ENCODE assay signal across 11 mouse cellular contexts in the genomic region with DNA sequence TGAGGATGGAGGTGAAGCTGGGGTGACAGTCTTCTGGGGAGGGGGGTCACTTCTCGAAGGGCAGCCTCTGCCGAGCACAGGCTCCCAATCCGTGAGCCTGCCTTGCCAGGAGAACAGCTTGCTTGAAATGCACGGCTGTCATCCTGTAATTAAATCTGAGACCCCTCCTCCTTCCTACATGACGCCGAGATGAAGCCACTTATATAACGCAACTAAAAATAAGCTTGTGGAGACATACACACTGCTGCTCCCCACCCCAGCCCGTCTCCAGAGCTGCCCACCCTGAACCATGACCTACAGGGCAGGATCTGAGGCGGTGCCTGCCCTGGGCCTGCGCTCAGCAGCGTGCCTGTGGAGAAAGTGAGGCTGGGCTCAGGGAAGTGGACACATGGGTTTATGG. TPM values are rescaled to one million over a fixed set of nuclear protein-coding genes. Genes with fewer than 3 reads are reported as not detected.
DNase-seq lines count a peak whose midpoint lies in the region; ATAC-seq lines count a peak whose summit lies in the region.
"Had no signal": no experiment of that assay in that cellular context is flagged by ENCODE, and none has a peak within 500 bp of the region (broad histone marks: within the 10 kb centered on the region; RNA-seq: fewer than 3 reads in every experiment).

No protein-coding gene starts in this region.

- peaks cover 20% of the 10 kb centered on the region for H3K27me3 ChIP-seq in forebrain, embryonic 12.5 days
- peaks cover 58% of the 10 kb centered on the region for H3K27me3 ChIP-seq in forebrain, embryonic 10.5 days (ENCODE audit: poor library complexity, severe bottlenecking)
- no peaks in the 10 kb centered on the region for H3K27me3 ChIP-seq in kidney, embryonic 16.5 days (ENCODE audit: insufficient read depth, low read length)
- H3K27me3 ChIP-seq in limb, embryonic 13.5 days = peaks cover 6% of the 10 kb centered on the region; the same call in 1 of the 2 replicates

- 0 out of 2 replicates have a peak overlapping the region, but pooled peaks have one; percentile 25 for H3K27ac ChIP-seq in forebrain, embryonic 12.5 days
- no peak overlapping the region for H3K27ac ChIP-seq in forebrain, embryonic 10.5 days
- peak overlapping the region; percentile 83 for H3K27ac ChIP-seq in kidney, embryonic 16.5 days (ENCODE audit: low read length)
- H3K27ac ChIP-seq in limb, embryonic 13.5 days = no peak overlapping the region

- DNase-seq in forebrain, embryonic 10.5 days (ENCODE audit: extremely low spot score, low spot score) = no peak
- no peak for DNase-seq in kidney, postnatal 10 days
- DNase-seq in right cerebral cortex, postnatal 25 days = peak; percentile 50
- DNase-seq in right cerebral cortex, postnatal 14 days = no peak
- no peak for DNase-seq in heart, adult 11 months
- DNase-seq: heart, postnatal 4 days; lung, embryonic 14.5 days had no signal

- H3K4me1 ChIP-seq in forebrain, embryonic 12.5 days = peaks cover 76% of the 10 kb centered on the region
- H3K4me1 ChIP-seq in forebrain, embryonic 10.5 days = peaks cover 95% of the 10 kb centered on the region
- peaks cover 75% of the 10 kb centered on the region for H3K4me1 ChIP-seq in kidney, embryonic 16.5 days (ENCODE audit: insufficient read depth, low read length)
- peaks cover 84% of the 10 kb centered on the region for H3K4me1 ChIP-seq in limb, embryonic 13.5 days

- 0 out of 2 replicates have a peak overlapping the region, but pooled peaks have one; percentile 6 for H3K4me2 ChIP-seq in forebrain, embryonic 12.5 days
- peak overlapping the region; percentile 26; the same call in 1 of the 2 replicates for H3K4me2 ChIP-seq in kidney, embryonic 16.5 days (replicated peaks; ENCODE audit: low read depth, low read length)
- 0 out of 2 replicates have a peak overlapping the region, but pooled peaks have one; percentile 9 for H3K4me2 ChIP-seq in limb, embryonic 13.5 days (replicated peaks)
- H3K4me2 ChIP-seq: lung, embryonic 14.5 days; midbrain, embryonic 11.5 days had no signal

- H3K9ac ChIP-seq in forebrain, embryonic 12.5 days = 0 out of 2 replicates have a peak overlapping the region, but pooled peaks have one; percentile 17
- H3K9ac ChIP-seq in kidney, embryonic 16.5 days (replicated peaks; ENCODE audit: low read length) = peak overlapping the region; percentile 40; the same call in 1 of the 2 replicates
- H3K9ac ChIP-seq in limb, embryonic 13.5 days = peak overlapping the region; percentile 25; the same call in 1 of the 2 replicates
- H3K9ac ChIP-seq: lung, embryonic 14.5 days had no signal

- ATAC-seq in forebrain, embryonic 12.5 days (ENCODE audit: low FRiP score) = no peak
- no peak for ATAC-seq in kidney, embryonic 16.5 days (ENCODE audit: low FRiP score, low TSS enrichment)
- ATAC-seq in limb, embryonic 13.5 days (ENCODE audit: low FRiP score, low read depth) = no peak

- WGBS in forebrain, embryonic 12.5 days = 68% methylated on average over 11 of the region's 11 CpGs
- 75% methylated on average over 11 of the region's 11 CpGs for WGBS in forebrain, embryonic 10.5 days
- WGBS in kidney, embryonic 16.5 days = 29% methylated on average over 11 of the region's 11 CpGs
- 60% methylated on average over 11 of the region's 11 CpGs for WGBS in limb, embryonic 13.5 days

- no peak overlapping the region for H3K4me3 ChIP-seq in forebrain, embryonic 12.5 days (replicated peaks)
- no peak overlapping the region for H3K4me3 ChIP-seq in forebrain, embryonic 10.5 days
- H3K4me3 ChIP-seq in kidney, embryonic 16.5 days (ENCODE audit: low read length) = no peak overlapping the region
- no peak overlapping the region for H3K4me3 ChIP-seq in limb, embryonic 13.5 days

- no peaks in the 10 kb centered on the region for H3K9me3 ChIP-seq in forebrain, embryonic 12.5 days
- H3K9me3 ChIP-seq in forebrain, embryonic 10.5 days = no peaks in the 10 kb centered on the region
- no peaks in the 10 kb centered on the region for H3K9me3 ChIP-seq in kidney, embryonic 16.5 days (ENCODE audit: low read length)
- H3K9me3 ChIP-seq in limb, embryonic 13.5 days = no peaks in the 10 kb centered on the region

- H3K36me3 ChIP-seq in forebrain, embryonic 12.5 days (replicated peaks) = no peaks in the 10 kb centered on the region
- H3K36me3 ChIP-seq in forebrain, embryonic 10.5 days (replicated peaks) = no peaks in the 10 kb centered on the region
- no peaks in the 10 kb centered on the region for H3K36me3 ChIP-seq in kidney, embryonic 16.5 days (ENCODE audit: insufficient read depth, low read length)
- H3K36me3 ChIP-seq in limb, embryonic 13.5 days = no peaks in the 10 kb centered on the region

RNA-seq across cellular contexts. Expression of gene Baiap2, which starts 2.4 kb away (rescaled TPM):
- 11.2 and 12.0 TPM in 2 replicates for polyA plus RNA-seq in forebrain, embryonic 12.5 days (2016; fragmentation: Nextera tagmentation; extraction: Ambion mirVana)
- 9.6 and 11.1 TPM in 2 replicates for polyA plus RNA-seq in forebrain, embryonic 10.5 days (2016; fragmentation: Nextera tagmentation; extraction: Ambion mirVana)
- 22.8 and 25.3 TPM in 2 replicates for polyA plus RNA-seq in kidney, embryonic 16.5 days (2015; fragmentation: Nextera tagmentation; extraction: Ambion mirVana)
- polyA plus RNA-seq in limb, embryonic 13.5 days (2015; fragmentation: Nextera tagmentation; extraction: Ambion mirVana) = 16.6 and 16.8 TPM in 2 replicates

RNA-seq across cellular contexts. Expression of gene Chmp6, which starts 26.9 kb away (rescaled TPM):
- 100 TPM in 2 replicates for polyA plus RNA-seq in forebrain, embryonic 12.5 days (2016; fragmentation: Nextera tagmentation; extraction: Ambion mirVana)
- 114 and 124 TPM in 2 replicates for polyA plus RNA-seq in forebrain, embryonic 10.5 days (2016; fragmentation: Nextera tagmentation; extraction: Ambion mirVana)
- polyA plus RNA-seq in kidney, embryonic 16.5 days (2015; fragmentation: Nextera tagmentation; extraction: Ambion mirVana) = 110 and 114 TPM in 2 replicates
- 112 TPM in 2 replicates for polyA plus RNA-seq in limb, embryonic 13.5 days (2015; fragmentation: Nextera tagmentation; extraction: Ambion mirVana)

Comparison
In these comparisons a context has a peak if more than half of its experiments do, and no peak if none do; other contexts are left out.
1. H3K27ac ChIP-seq: peak in forebrain, embryonic 12.5 days (single experiment) and kidney, embryonic 16.5 days (single experiment); none in forebrain, embryonic 10.5 days (single experiment) and limb, embryonic 13.5 days (single experiment).
2. Peak in every context shown above with its lines, with median percentiles within 50 percentile points of each other: H3K4me2 ChIP-seq and H3K9ac ChIP-seq.